Mouse (Mus musculus): ENCODE data around the gene 4933421I07Rik.

The 4933421I07Rik gene

DNA sequence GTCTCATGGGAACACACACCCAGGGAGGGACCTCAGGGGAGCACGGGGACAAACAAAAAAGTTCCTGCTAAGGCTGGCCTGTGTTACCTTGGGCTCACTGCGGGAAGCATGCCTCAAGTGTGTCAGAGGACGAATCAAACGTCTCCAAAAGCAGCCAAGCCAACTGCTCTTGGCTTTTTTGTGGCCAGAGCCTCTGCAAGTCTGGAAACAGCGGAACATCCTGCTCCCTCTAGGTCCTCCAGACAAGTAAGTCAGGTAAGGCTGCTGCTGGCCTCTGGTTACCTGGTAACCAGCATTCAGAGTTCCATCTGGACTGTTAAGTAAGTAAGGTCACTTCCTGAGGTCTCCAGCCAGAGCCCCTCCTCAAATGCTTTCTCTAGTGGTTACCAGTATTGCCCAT, at the start of gene 4933421I07Rik:
Gene 4933421I07Rik (minus strand): TSS at position 271 of the 400 bp plus-strand sequence.
- no peak for DNase-seq (ENCODE audit: low spot score)

- DNase-seq (ENCODE audit: low spot score) = no peak
Measured at GRCm38 (mm10) chr7:42497356-42497755, 49.4 kb upstream of the 4933421I07Rik start.

- DNase-seq (ENCODE audit: low spot score) = no peak
Measured at GRCm38 (mm10) chr7:42496202-42496601, 48.3 kb upstream of the 4933421I07Rik start.

GRCm38 (mm10) chr7:42490859-42491258, 42.9 kb upstream of the 4933421I07Rik start:
- DNase-seq (ENCODE audit: low spot score) = no peak

- DNase-seq (ENCODE audit: low spot score) = no peak
Measured at GRCm38 (mm10) chr7:42490358-42490757, 42.4 kb upstream of the 4933421I07Rik start.

GRCm38 (mm10) chr7:42454640-42455039, 6.7 kb upstream of the 4933421I07Rik start:
- no peak for DNase-seq (ENCODE audit: low spot score)

DNA sequence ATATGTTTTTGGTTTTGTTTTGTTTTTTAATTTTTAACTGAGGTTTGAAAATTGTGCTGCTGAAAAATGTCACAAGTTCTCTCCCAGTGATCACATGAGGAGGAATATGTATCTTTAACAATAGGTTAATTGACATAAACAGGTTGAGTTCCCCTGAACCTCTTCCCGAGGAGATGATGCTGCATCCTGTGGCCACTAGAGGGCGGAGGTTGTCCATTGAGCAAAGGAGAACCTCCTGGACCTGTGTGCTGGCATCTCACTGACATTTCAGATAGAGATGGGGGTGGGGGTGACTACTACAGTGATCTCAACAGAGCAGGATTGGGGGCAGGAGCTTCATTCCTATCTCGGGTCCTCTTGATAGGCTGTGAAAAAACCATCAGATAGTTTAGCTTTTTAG, 2.7 kb upstream of the 4933421I07Rik start:
- DNase-seq (ENCODE audit: low spot score) = no peak

- no peak for DNase-seq (ENCODE audit: low spot score)
Measured at GRCm38 (mm10) chr7:42447352-42447751, 568 bp downstream of the 4933421I07Rik start.
